Mouse (Mus musculus): ENCODE results near the gene Phf1. TPM values are rescaled to one million over a fixed set of nuclear protein-coding genes. Genes with fewer than 3 reads are reported as not detected.

The Phf1 gene
- polyA plus RNA-seq, 1 experiment, result 5.0 TPM

DNA sequence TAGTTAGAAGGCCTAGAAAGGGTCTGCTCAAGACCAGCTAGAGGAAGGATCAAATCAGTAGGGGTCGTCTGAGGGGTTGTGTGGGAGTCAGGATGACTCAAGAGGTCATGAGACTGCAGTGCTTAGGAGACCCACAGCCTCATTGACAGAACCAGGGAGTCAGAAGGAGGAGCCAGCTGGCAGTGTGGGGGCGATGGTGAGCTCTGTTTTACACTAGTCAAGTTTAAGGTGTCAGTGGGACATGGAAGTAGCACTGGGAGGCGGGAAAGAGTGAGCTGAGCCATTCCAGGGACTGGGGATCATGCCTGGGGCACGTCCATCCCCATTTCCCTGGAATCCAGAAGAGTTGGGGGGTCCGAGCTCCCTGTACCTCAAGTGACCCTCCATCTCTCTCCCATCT lies 26.0 kb downstream of the Phf1 start:
- peaks cover 2% of the 10 kb centered on the region; the same call in 1 of the 2 replicates for H3K27me3 ChIP-seq (ENCODE audit: control insufficient read depth)
- TF ChIP-seq GATA1 (IDR thresholded peaks at IDR 0.05; ENCODE audit: low read length) (no peak), TAL1 (IDR thresholded peaks at IDR 0.05; ENCODE audit: low read length) (no peak)
- no peak overlapping the region for H3K4me3 ChIP-seq (replicated peaks)
- peaks cover 63% of the 10 kb centered on the region for H3K4me1 ChIP-seq (ENCODE audit: control insufficient read depth)
- no peaks in the 10 kb centered on the region for H3K9me3 ChIP-seq (ENCODE audit: control insufficient read depth, low read length)
- H3K36me3 ChIP-seq (ENCODE audit: control insufficient read depth), result peaks cover 36% of the 10 kb centered on the region

- TF ChIP-seq GATA1 (IDR thresholded peaks at IDR 0.05; ENCODE audit: low read length) (no peak), TAL1 (IDR thresholded peaks at IDR 0.05; ENCODE audit: low read length) (no peak)
- no peaks in the 10 kb centered on the region for H3K9me3 ChIP-seq (ENCODE audit: control insufficient read depth, low read length)
- H3K27me3 ChIP-seq (ENCODE audit: control insufficient read depth), result no peaks in the 10 kb centered on the region
- no peak overlapping the region for H3K4me3 ChIP-seq (replicated peaks)
- H3K4me1 ChIP-seq (ENCODE audit: control insufficient read depth), result peaks cover 57% of the 10 kb centered on the region
- H3K36me3 ChIP-seq (ENCODE audit: control insufficient read depth), result peaks cover 37% of the 10 kb centered on the region
Measured at GRCm38 (mm10) chr17:26959815-26960214, 27.0 kb downstream of the Phf1 start.

GRCm38 (mm10) chr17:26961572-26962240 lies 28.9 kb downstream of the Phf1 start:
- H3K4me1 ChIP-seq (ENCODE audit: control insufficient read depth), result peaks cover 39% of the 10 kb centered on the region
- H3K9me3 ChIP-seq (ENCODE audit: control insufficient read depth, low read length), result no peaks in the 10 kb centered on the region
- H3K4me3 ChIP-seq (replicated peaks), result no peak overlapping the region
- no peak for TF ChIP-seq TAL1 (IDR thresholded peaks at IDR 0.05; ENCODE audit: low read length)
- TF ChIP-seq GATA1 (IDR thresholded peaks at IDR 0.05; ENCODE audit: low read length), result no peak
- H3K27me3 ChIP-seq (ENCODE audit: control insufficient read depth), result no peaks in the 10 kb centered on the region
- peaks cover 30% of the 10 kb centered on the region for H3K36me3 ChIP-seq (ENCODE audit: control insufficient read depth)

- peaks cover 23% of the 10 kb centered on the region for H3K36me3 ChIP-seq (ENCODE audit: control insufficient read depth)
Measured at GRCm38 (mm10) chr17:26966993-26967392, 34.1 kb downstream of the Phf1 start.

GRCm38 (mm10) chr17:26967477-26967876 lies 34.6 kb downstream of the Phf1 start:
- peaks cover 16% of the 10 kb centered on the region for H3K4me1 ChIP-seq (ENCODE audit: control insufficient read depth)

More at GRCm38 (mm10) chr17:26966993-26967392, 34.1 kb downstream of the Phf1 start:
- Histone ChIP-seq H3K9me3 (ENCODE audit: control insufficient read depth, low read length) (no peaks in the 10 kb centered on the region), H3K4me3 (replicated peaks) (no peak overlapping the region), H3K4me1 (ENCODE audit: control insufficient read depth) (peaks cover 13% of the 10 kb centered on the region), H3K27me3 (ENCODE audit: control insufficient read depth) (no peaks in the 10 kb centered on the region)
- TF ChIP-seq TAL1 (IDR thresholded peaks at IDR 0.05; ENCODE audit: low read length) (no peak), GATA1 (IDR thresholded peaks at IDR 0.05; ENCODE audit: low read length) (no peak)

GRCm38 (mm10) chr17:26968200-26968611 lies 35.4 kb downstream of the Phf1 start:
- H3K27me3 ChIP-seq (ENCODE audit: control insufficient read depth), result no peaks in the 10 kb centered on the region
- H3K4me3 ChIP-seq (replicated peaks), result no peak overlapping the region
- peaks cover 19% of the 10 kb centered on the region for H3K4me1 ChIP-seq (ENCODE audit: control insufficient read depth)
- peaks cover 17% of the 10 kb centered on the region for H3K36me3 ChIP-seq (ENCODE audit: control insufficient read depth)
- no peak for TF ChIP-seq TAL1 (IDR thresholded peaks at IDR 0.05; ENCODE audit: low read length)
- no peak for TF ChIP-seq GATA1 (IDR thresholded peaks at IDR 0.05; ENCODE audit: low read length)
- no peaks in the 10 kb centered on the region for H3K9me3 ChIP-seq (ENCODE audit: control insufficient read depth, low read length)

More at GRCm38 (mm10) chr17:26967477-26967876, 34.6 kb downstream of the Phf1 start:
- no peaks in the 10 kb centered on the region for H3K9me3 ChIP-seq (ENCODE audit: control insufficient read depth, low read length)
- no peaks in the 10 kb centered on the region for H3K27me3 ChIP-seq (ENCODE audit: control insufficient read depth)
- no peak overlapping the region for H3K4me3 ChIP-seq (replicated peaks)
- H3K36me3 ChIP-seq (ENCODE audit: control insufficient read depth), result peaks cover 22% of the 10 kb centered on the region
- TF ChIP-seq GATA1 (IDR thresholded peaks at IDR 0.05; ENCODE audit: low read length), result no peak
- TF ChIP-seq TAL1 (IDR thresholded peaks at IDR 0.05; ENCODE audit: low read length), result no peak

DNA sequence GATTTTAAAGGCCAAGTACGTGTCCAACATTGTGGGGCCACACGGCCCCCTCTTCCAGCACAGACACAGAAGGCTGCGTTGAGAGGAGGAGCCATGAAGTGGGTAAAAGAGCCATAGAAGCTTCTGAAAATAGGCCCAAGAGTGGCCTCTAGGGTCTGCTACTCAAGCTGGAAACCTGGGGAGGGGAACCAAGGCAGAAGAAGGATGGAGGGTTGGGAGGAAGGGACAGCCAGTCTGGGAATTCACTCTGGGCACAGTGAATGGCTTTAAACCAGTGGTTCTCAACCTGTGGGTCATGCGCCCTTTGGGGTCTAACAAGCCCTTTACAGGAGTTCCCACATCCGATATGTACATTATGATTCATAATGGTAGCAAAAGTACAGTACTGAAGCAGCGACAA lies 36.4 kb downstream of the Phf1 start:
- H3K27me3 ChIP-seq (ENCODE audit: control insufficient read depth), result no peaks in the 10 kb centered on the region
- H3K36me3 ChIP-seq (ENCODE audit: control insufficient read depth), result peaks cover 19% of the 10 kb centered on the region
- peaks cover 29% of the 10 kb centered on the region for H3K4me1 ChIP-seq (ENCODE audit: control insufficient read depth)
- H3K9me3 ChIP-seq (ENCODE audit: control insufficient read depth, low read length), result no peaks in the 10 kb centered on the region
- no peak overlapping the region for H3K4me3 ChIP-seq (replicated peaks)
- TF ChIP-seq TAL1 (IDR thresholded peaks at IDR 0.05; ENCODE audit: low read length), result no peak
- TF ChIP-seq GATA1 (IDR thresholded peaks at IDR 0.05; ENCODE audit: low read length), result no peak

- H3K36me3 ChIP-seq (ENCODE audit: control insufficient read depth), result peaks cover 24% of the 10 kb centered on the region
- peaks cover 39% of the 10 kb centered on the region for H3K4me1 ChIP-seq (ENCODE audit: control insufficient read depth)
- H3K9me3 ChIP-seq (ENCODE audit: control insufficient read depth, low read length), result no peaks in the 10 kb centered on the region
- H3K27me3 ChIP-seq (ENCODE audit: control insufficient read depth), result no peaks in the 10 kb centered on the region
- TF ChIP-seq GATA1 (IDR thresholded peaks at IDR 0.05; ENCODE audit: low read length) (no peak), TAL1 (IDR thresholded peaks at IDR 0.05; ENCODE audit: low read length) (no peak)
- no peak overlapping the region for H3K4me3 ChIP-seq (replicated peaks)
Measured at GRCm38 (mm10) chr17:26970221-26970620, 37.4 kb downstream of the Phf1 start.

- Histone ChIP-seq H3K36me3 (ENCODE audit: control insufficient read depth) (peaks cover 35% of the 10 kb centered on the region), H3K4me3 (replicated peaks) (no peak overlapping the region), H3K27me3 (ENCODE audit: control insufficient read depth) (no peaks in the 10 kb centered on the region), H3K4me1 (ENCODE audit: control insufficient read depth) (peaks cover 49% of the 10 kb centered on the region), H3K9me3 (ENCODE audit: control insufficient read depth, low read length) (no peaks in the 10 kb centered on the region)
- TF ChIP-seq TAL1 (IDR thresholded peaks at IDR 0.05; ENCODE audit: low read length) (no peak), GATA1 (IDR thresholded peaks at IDR 0.05; ENCODE audit: low read length) (no peak)
Measured at GRCm38 (mm10) chr17:26971247-26971905, 38.5 kb downstream of the Phf1 start.
